Mouse (Mus musculus) skeletal muscle tissue, postnatal 0 days (tissue): ENCODE results near the gene Slc17a4. TPM values are rescaled to one million over a fixed set of nuclear protein-coding genes. Genes with fewer than 3 reads are reported as not detected.

Source experiments
- microRNA-seq, 2 experiments: library from miRNA; unstranded; fragments of <30 nt; microRNA quantifications; one replicate each; pipeline ENCODE4; 2016
- polyA plus RNA-seq: library from polyadenylated mRNA; unstranded; fragments of >200 nt; fragmentation: Nextera tagmentation; extraction: Ambion mirVana; gene quantifications from 2 replicates; pipeline ENCODE4 v1.2.1, GENCODE M21; 2015

The Slc17a4 gene
- polyA plus RNA-seq: not detected in 2 replicates

DNA sequence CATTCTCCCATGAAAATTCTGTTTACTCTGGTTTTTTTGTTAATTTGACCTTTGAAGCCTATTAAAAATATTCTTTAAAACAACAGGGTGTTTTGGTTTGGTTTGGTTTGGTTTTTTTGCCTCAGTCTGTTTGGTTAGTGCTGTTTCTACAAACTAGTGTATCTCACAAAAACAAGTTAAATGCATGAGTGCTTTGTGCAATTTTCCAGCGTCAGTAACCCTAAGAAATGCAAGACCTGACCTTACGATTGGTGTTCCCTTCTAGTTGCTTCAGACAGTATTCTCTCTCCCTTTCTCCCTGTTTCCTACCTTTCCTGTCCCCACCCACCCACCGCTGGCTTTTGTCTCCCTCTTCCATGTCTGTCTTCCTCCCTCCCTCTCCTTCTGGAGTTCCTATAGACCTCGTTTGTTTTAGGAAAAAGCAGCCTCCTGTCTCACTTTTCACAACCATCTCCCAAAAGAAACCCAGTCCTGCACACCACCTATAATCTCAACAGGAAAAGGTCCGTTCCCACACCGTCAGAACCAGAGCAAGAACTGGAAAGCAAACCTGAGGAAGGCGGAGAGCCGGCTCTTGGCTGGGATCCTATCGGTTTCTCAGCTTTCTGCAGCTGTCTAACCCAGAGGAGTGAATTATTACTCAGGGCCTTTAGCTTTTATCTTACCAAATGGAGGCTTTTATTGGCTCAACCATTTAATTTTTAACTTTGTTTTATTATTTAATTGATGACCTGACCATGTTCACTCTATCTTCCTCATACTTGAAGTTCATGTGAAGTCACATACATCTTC, at the start of gene Slc17a4:
TSS of gene Slc17a4 (minus strand) at position 634 of the 792 bp plus-strand sequence.

DNA sequence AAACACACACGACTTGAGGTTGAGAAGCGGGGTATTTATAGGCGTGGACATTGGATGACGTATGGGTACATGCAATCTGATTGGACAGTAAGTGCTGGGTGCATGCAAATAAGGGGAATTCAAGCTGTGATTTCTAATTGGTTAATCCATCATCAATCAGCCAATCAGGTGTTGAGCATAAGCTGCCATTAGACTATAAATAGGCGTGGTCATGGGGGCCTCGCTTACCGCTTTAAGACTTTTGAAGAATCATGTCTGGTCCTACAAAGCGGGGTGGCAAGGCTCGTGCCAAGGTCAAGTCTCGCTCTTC, 19.4 kb upstream of the Slc17a4 start, which contains the start of gene Hist1h2aa:
TSS of gene Hist1h2aa (plus strand) at position 252 of the 310 bp plus-strand sequence.

DNA sequence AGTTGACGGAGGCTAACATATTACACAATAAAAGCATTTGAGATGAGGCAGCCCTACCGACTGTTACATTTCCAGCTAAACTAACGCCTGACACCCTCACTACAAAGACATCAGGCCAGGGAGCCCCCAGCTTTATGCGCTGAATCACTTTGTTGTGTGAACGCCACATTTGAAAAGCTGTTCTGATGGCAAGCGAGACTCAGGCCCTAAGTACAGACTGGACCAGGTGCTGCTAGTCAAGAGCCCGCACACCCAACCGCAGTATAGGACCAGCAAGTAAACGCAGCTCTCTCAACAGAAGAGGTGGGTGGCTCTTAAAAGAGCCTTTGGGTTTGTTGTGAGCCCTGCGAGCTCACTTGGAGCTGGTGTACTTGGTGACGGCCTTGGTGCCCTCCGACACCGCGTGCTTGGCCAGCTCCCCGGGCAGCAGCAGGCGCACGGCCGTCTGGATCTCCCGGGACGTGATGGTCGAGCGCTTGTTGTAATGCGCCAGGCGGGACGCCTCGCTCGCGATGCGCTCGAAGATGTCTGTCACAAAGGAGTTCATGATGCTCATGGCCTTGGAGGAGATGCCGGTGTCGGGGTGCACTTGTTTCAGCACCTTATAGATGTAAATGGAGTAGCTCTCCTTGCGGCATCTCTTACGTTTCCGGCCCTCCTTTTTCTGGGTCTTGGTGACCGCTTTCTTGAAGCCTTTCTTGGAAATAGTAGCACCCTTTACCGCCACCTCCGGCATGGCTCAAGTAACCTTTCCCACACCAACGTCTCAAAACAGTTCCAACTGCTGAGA, 18.8 kb upstream of the Slc17a4 start, which contains the start of gene Hist1h2ba:
TSS of gene Hist1h2ba (minus strand) at position 736 of the 790 bp plus-strand sequence.

DNA sequence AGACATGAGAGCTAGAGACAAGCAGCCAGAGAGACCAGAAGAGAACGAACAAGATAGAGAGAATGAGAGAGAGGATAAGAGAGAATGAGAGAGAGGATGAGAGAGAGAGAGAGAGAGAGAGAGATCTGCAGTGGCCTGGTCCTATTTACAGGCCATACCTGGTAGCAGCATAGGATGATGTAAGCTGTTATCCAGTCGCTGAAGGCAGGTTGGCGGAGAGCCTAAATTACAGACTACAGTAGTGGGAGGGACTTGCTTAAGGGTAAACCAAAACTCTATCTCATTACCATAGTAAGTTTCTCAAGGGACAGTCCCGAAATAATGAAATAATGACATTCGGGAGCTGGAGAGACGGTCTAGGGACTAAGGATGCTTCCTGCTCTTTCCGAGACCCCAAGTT, 47.4 kb downstream of the Slc17a4 start, which contains the start of gene Slc17a1:
TSS of gene Slc17a1 (plus strand) at position 346 of the 400 bp plus-strand sequence.

Small RNA genes lying within 50 kb of the gene (microRNA-seq; reads per million reads assigned to microRNA genes)
- 0 reads per million in 2 experiments for gene Gm44344

Other genes starting within 250 kb of the Slc17a4 start
- gene Hist1h2ac, start 231.1 kb downstream of the Slc17a4 start, polyA plus RNA-seq: 0.88 and 1.4 TPM in 2 replicates
- 186 and 234 TPM in 2 replicates for gene Hist1h2bc, start 230.8 kb downstream of the Slc17a4 start, polyA plus RNA-seq
- gene Hist1h1t, start 219.2 kb downstream of the Slc17a4 start, polyA plus RNA-seq: not detected in 2 replicates
- gene Hist1h4c, start 216.6 kb downstream of the Slc17a4 start, polyA plus RNA-seq: 1.3 and 2.7 TPM in 2 replicates
- gene Hfe, start 204.2 kb downstream of the Slc17a4 start, polyA plus RNA-seq: 9.6 and 16.8 TPM in 2 replicates
- gene Hist1h1c, start 176.2 kb downstream of the Slc17a4 start, polyA plus RNA-seq: 191 and 322 TPM in 2 replicates
- 0.67 and 1.1 TPM in 2 replicates for gene Hist1h3c, start 169.4 kb downstream of the Slc17a4 start, polyA plus RNA-seq
- gene Hist1h2bb, start 168.3 kb downstream of the Slc17a4 start, polyA plus RNA-seq: 0.82 and 1.4 TPM in 2 replicates
- 10.2 and 10.4 TPM in 2 replicates for gene Hist1h2ab, start 163.9 kb downstream of the Slc17a4 start, polyA plus RNA-seq
- 2.4 and 4.3 TPM in 2 replicates for gene Hist1h3b, start 162.7 kb downstream of the Slc17a4 start, polyA plus RNA-seq
- 0.83 TPM in 1 of 2 replicates, not detected in the other for gene Hist1h4b, start 158.0 kb downstream of the Slc17a4 start, polyA plus RNA-seq
- 0.61 and 1.1 TPM in 2 replicates for gene Hist1h4a, start 153.8 kb downstream of the Slc17a4 start, polyA plus RNA-seq
- gene Hist1h3a, start 152.6 kb downstream of the Slc17a4 start, polyA plus RNA-seq: 0.85 and 1.7 TPM in 2 replicates
- 1.2 and 2.0 TPM in 2 replicates for gene Hist1h1a, start 151.3 kb downstream of the Slc17a4 start, polyA plus RNA-seq
- 0.34 and 0.38 TPM in 2 replicates for gene Trim38, start 145.1 kb downstream of the Slc17a4 start, polyA plus RNA-seq
- not detected in 2 replicates for gene Slc17a2, start 108.0 kb downstream of the Slc17a4 start, polyA plus RNA-seq
- gene Slc17a3, start 75.6 kb downstream of the Slc17a4 start, polyA plus RNA-seq: 1.5 and 1.6 TPM in 2 replicates
- not detected in 2 replicates for gene Slc17a1, start 47.3 kb downstream of the Slc17a4 start, polyA plus RNA-seq
- gene Hist1h2ba, start 19.1 kb upstream of the Slc17a4 start, polyA plus RNA-seq: not detected in 2 replicates
- gene Hist1h2aa, start 19.5 kb upstream of the Slc17a4 start, polyA plus RNA-seq: not detected in 2 replicates
- gene Scgn, start 76.2 kb upstream of the Slc17a4 start, polyA plus RNA-seq: 0.23 TPM in 1 of 2 replicates, not detected in the other